Mouse (Mus musculus): ENCODE results near the gene Impdh1. TPM values are rescaled to one million over a fixed set of nuclear protein-coding genes. Genes with fewer than 3 reads are reported as not detected.
"Not testable (repeated sequence)": the region's sequence is repeated elsewhere in the genome, so short reads cannot be mapped to it uniquely, and the experiment has no call there.

Impdh1 gene
- 10 to 100 TPM; 84.5 to 87.2 TPM for total RNA-seq (2021)
- long read RNA-seq, transcript Impdh1-202 (15 exons, 2,600 nt) = minor isoform, 7 of 93 reads
- long read RNA-seq, transcript Impdh1-201 (14 exons, 2,437 nt) = major isoform, 60 of 93 reads
- long read RNA-seq, partial matches to known transcripts = 10 of 93 reads
- long read RNA-seq, other reads (novel, unspliced or antisense) = 13 of 93 reads

GRCm38 (mm10) chr6:29215881-29216501 is at the start of gene Impdh1:
Impdh1 (minus strand) TSS chr6:29216364.
- DNase-seq (ENCODE audit: low spot score in 2 of 2) = peak; percentile 59 to 72

- no peak for DNase-seq (ENCODE audit: low spot score in 2 of 2)
Measured at GRCm38 (mm10) chr6:29264456-29264781, 48.3 kb upstream of the Impdh1 start.

- DNase-seq (ENCODE audit: low spot score in 2 of 2) = peak; percentile 75 to 77
Measured at GRCm38 (mm10) chr6:29263650-29264455, 47.7 kb upstream of the Impdh1 start.

GRCm38 (mm10) chr6:29261831-29262230 is 45.7 kb upstream of the Impdh1 start:
- DNase-seq (ENCODE audit: low spot score in 2 of 2) = no peak

- no peak for DNase-seq (ENCODE audit: low spot score in 2 of 2)
Measured at GRCm38 (mm10) chr6:29259418-29259817, 43.3 kb upstream of the Impdh1 start.

- DNase-seq (ENCODE audit: low spot score in 2 of 2) = no peak
Measured at GRCm38 (mm10) chr6:29247072-29247471, 30.9 kb upstream of the Impdh1 start.

GRCm38 (mm10) chr6:29246585-29246984 is 30.4 kb upstream of the Impdh1 start:
- DNase-seq (ENCODE audit: low spot score in 2 of 2) = no peak

- no peak for DNase-seq (ENCODE audit: low spot score in 2 of 2)
Measured at GRCm38 (mm10) chr6:29246183-29246582, 30.0 kb upstream of the Impdh1 start.

GRCm38 (mm10) chr6:29245272-29246120 is 29.3 kb upstream of the Impdh1 start:
- no peak for DNase-seq (ENCODE audit: low spot score in 2 of 2)

GRCm38 (mm10) chr6:29242265-29242664 is 26.1 kb upstream of the Impdh1 start:
- DNase-seq (ENCODE audit: low spot score in 2 of 2) = no peak

- no peak for DNase-seq (ENCODE audit: low spot score in 2 of 2)
Measured at GRCm38 (mm10) chr6:29241697-29242096, 25.5 kb upstream of the Impdh1 start.

- DNase-seq (ENCODE audit: low spot score in 2 of 2) = peak; percentile 24 to 44
Measured at GRCm38 (mm10) chr6:29240806-29241205, 24.6 kb upstream of the Impdh1 start.

GRCm38 (mm10) chr6:29234272-29234671 is 18.1 kb upstream of the Impdh1 start:
- no peak for DNase-seq (ENCODE audit: low spot score in 2 of 2)

GRCm38 (mm10) chr6:29233710-29234109 is 17.5 kb upstream of the Impdh1 start:
- DNase-seq (ENCODE audit: low spot score in 2 of 2) = no peak

- no peak for DNase-seq (ENCODE audit: low spot score in 2 of 2)
Measured at GRCm38 (mm10) chr6:29232321-29232720, 16.2 kb upstream of the Impdh1 start.

- DNase-seq (ENCODE audit: low spot score in 2 of 2) = no peak
Measured at GRCm38 (mm10) chr6:29231799-29232198, 15.6 kb upstream of the Impdh1 start.

- DNase-seq (ENCODE audit: low spot score in 2 of 2) = no peak
Measured at GRCm38 (mm10) chr6:29230386-29230785, 14.2 kb upstream of the Impdh1 start.

GRCm38 (mm10) chr6:29229265-29229913 is 13.2 kb upstream of the Impdh1 start:
- no peak for DNase-seq (ENCODE audit: low spot score in 2 of 2)

GRCm38 (mm10) chr6:29217717-29218116 is 1.6 kb upstream of the Impdh1 start:
- not testable (repeated sequence) for DNase-seq (ENCODE audit: low spot score in 2 of 2)

- DNase-seq (ENCODE audit: low spot score in 2 of 2) = no peak
Measured at GRCm38 (mm10) chr6:29215181-29215580, 983 bp downstream of the Impdh1 start.

- no peak for DNase-seq (ENCODE audit: low spot score in 2 of 2)
Measured at GRCm38 (mm10) chr6:29214776-29215175, 1.4 kb downstream of the Impdh1 start.
